Mouse (Mus musculus): ENCODE measurements around the gene St6galnac3. TPM values are rescaled to one million over a fixed set of nuclear protein-coding genes. Genes with fewer than 3 reads are reported as not detected.
A peak's percentile ranks its signal among the peaks of the same experiment; 100 is the strongest.

Gene St6galnac3
- total and polyA plus RNA-seq, 3 experiments = 0.08 to 1.1 (median 0.38) TPM

GRCm38 (mm10) chr3:153204046-153204445 lies 520.9 kb downstream of the St6galnac3 start:
- Histone ChIP-seq H3K9ac (ENCODE audit: insufficient read depth, low read depth) (no peak overlapping the region), H3K9me3 (replicated peaks; ENCODE audit: low read length) (no peaks in the 10 kb centered on the region), H3K4me1 (ENCODE audit: control insufficient read depth in 1 of 2, insufficient read depth in 2 of 2) (peaks cover 0 to 9% of the 10 kb centered on the region in 2 experiments; a peak in 2 of 4 replicates), H3K27me3 (replicated peaks) (no peaks in the 10 kb centered on the region), H3K79me2 (replicated peaks; ENCODE audit: control insufficient read depth, extremely low read depth, insufficient read depth, poor library complexity, severe bottlenecking) (no peaks in the 10 kb centered on the region), H3K36me3 (replicated peaks in 1 of 2; ENCODE audit: control insufficient read depth in 1 of 2, insufficient read depth in 1 of 2, low read length in 1 of 2) (no peaks in the 10 kb centered on the region), H3K4me2 (ENCODE audit: insufficient read depth, low read depth, poor library complexity, severe bottlenecking) (no peak overlapping the region), H3K27ac (ENCODE audit: insufficient read depth, low read depth) (no peak overlapping the region), H3K4me3 (replicated peaks in 1 of 3; ENCODE audit: low read depth in 2 of 3, low read length in 2 of 3, poor library complexity in 1 of 3) (no peak overlapping the region)
- no peak for DNase-seq (ENCODE audit: extremely low read depth)
- in situ Hi-C loops (cut with MboI; ENCODE audit: low pct_ligation_motif_present, low pct_unique_long_range_greater_than_20kb, low sequenced_read_pairs) = no loop called here
- TF ChIP-seq MEF2A (IDR thresholded peaks at IDR 0.05; ENCODE audit: borderline replicate concordance, low read depth, low read length) (no peak), E2F4 (IDR thresholded peaks at IDR 0.05; ENCODE audit: insufficient replicate concordance, low read depth, low read length) (no peak), ZKSCAN1 (IDR thresholded peaks at IDR 0.05; ENCODE audit: borderline replicate concordance, low read depth, low read length) (no peak), POLR2A (IDR thresholded peaks at IDR 0.05; ENCODE audit: low read depth, low read length) (no peak), POLR2AphosphoS2 (IDR thresholded peaks at IDR 0.05; ENCODE audit: low read depth, low read length) (no peak), ETS1 (conservative IDR thresholded peaks at IDR 0.05; ENCODE audit: low read depth, low read length) (no peak), USF1 (IDR thresholded peaks at IDR 0.05; ENCODE audit: low read depth, low read length) (no peak), MYC (IDR thresholded peaks at IDR 0.05; ENCODE audit: low read depth, low read length) (no peak), CHD1 (IDR thresholded peaks at IDR 0.05; ENCODE audit: low read depth, low read length) (no peak), ELF1 (IDR thresholded peaks at IDR 0.05; ENCODE audit: low read depth, low read length) (no peak), UBTF (IDR thresholded peaks at IDR 0.05; ENCODE audit: low read depth, low read length) (no peak), MXI1 (IDR thresholded peaks at IDR 0.05; ENCODE audit: low read depth, low read length) (no peak), HCFC1 (IDR thresholded peaks at IDR 0.05; ENCODE audit: low read depth, low read length) (no peak), MAX (IDR thresholded peaks at IDR 0.05; ENCODE audit: low read length) (no peak), KAT2A (IDR thresholded peaks at IDR 0.05; ENCODE audit: insufficient replicate concordance, low read length) (no peak), USF2 (conservative IDR thresholded peaks at IDR 0.05; ENCODE audit: low read depth, low read length) (no peak), CHD2 (IDR thresholded peaks at IDR 0.05; ENCODE audit: low read length) (no peak), SIN3A (IDR thresholded peaks at IDR 0.05; ENCODE audit: low read length) (no peak)
- dilution Hi-C loops (cut with MboI; ENCODE audit: extremely low pct_ligation_motif_present, extremely low pct_unique_long_range_greater_than_20kb, low sequenced_read_pairs) = no loop called here

- TF ChIP-seq ZNF384 (IDR thresholded peaks at IDR 0.05; ENCODE audit: low read depth, low read length) (peak; percentile 51; the same call in 1 of the 2 replicates), UBTF (IDR thresholded peaks at IDR 0.05; ENCODE audit: low read depth, low read length) (no peak), RCOR1 (conservative IDR thresholded peaks at IDR 0.05; ENCODE audit: low read depth, low read length) (no peak), IRF4 (IDR thresholded peaks at IDR 0.05; ENCODE audit: low read depth, low read length) (0 out of 2 replicates have a peak, but pooled peaks have one; percentile 8), ELF1 (IDR thresholded peaks at IDR 0.05; ENCODE audit: low read depth, low read length) (no peak), CTCF (conservative IDR thresholded peaks at IDR 0.05 in 1 of 2, IDR thresholded peaks at IDR 0.05 in 1 of 2; ENCODE audit: low read depth in 2 of 2, low read length in 2 of 2) (peak in 1 of 2 experiments; percentile 13; a peak in 1 of 4 replicates)
- H3K4me2 ChIP-seq (ENCODE audit: insufficient read depth, low read depth, poor library complexity, severe bottlenecking) = no peak overlapping the region
- H3K36me3 ChIP-seq (replicated peaks in 1 of 2; ENCODE audit: control insufficient read depth in 1 of 2, insufficient read depth in 1 of 2, low read length in 1 of 2) = no peaks in the 10 kb centered on the region
- H3K27me3 ChIP-seq (replicated peaks) = no peaks in the 10 kb centered on the region
- peaks cover 0 to 10% of the 10 kb centered on the region in 2 experiments; a peak in 2 of 4 replicates for H3K4me1 ChIP-seq (ENCODE audit: control insufficient read depth in 1 of 2, insufficient read depth in 2 of 2)
- H3K79me2 ChIP-seq (replicated peaks; ENCODE audit: control insufficient read depth, extremely low read depth, insufficient read depth, poor library complexity, severe bottlenecking) = no peaks in the 10 kb centered on the region; the same call in 1 of the 2 replicates
- no peak overlapping the region for H3K9ac ChIP-seq (ENCODE audit: insufficient read depth, low read depth)
- in situ Hi-C loops (cut with MboI; ENCODE audit: low pct_ligation_motif_present, low pct_unique_long_range_greater_than_20kb, low sequenced_read_pairs) = no loop called here
- dilution Hi-C loops (cut with MboI; ENCODE audit: extremely low pct_ligation_motif_present, extremely low pct_unique_long_range_greater_than_20kb, low sequenced_read_pairs) = no loop called here
- no peak overlapping the region for H3K27ac ChIP-seq (ENCODE audit: insufficient read depth, low read depth)
- no peak for DNase-seq (ENCODE audit: extremely low read depth)
- H3K4me3 ChIP-seq (replicated peaks in 1 of 3; ENCODE audit: low read depth in 2 of 3, low read length in 2 of 3, poor library complexity in 1 of 3) = no peak overlapping the region
- H3K9me3 ChIP-seq (replicated peaks; ENCODE audit: low read length) = no peaks in the 10 kb centered on the region
Observed at GRCm38 (mm10) chr3:153201835-153202234, 523.1 kb downstream of the St6galnac3 start.

Measured in CH12.LX (cell line).